Mouse (Mus musculus): Measurements from ENCODE around the gene Atp8b4.

- TF ChIP-seq POLR2A (IDR thresholded peaks at IDR 0.05; ENCODE audit: insufficient read depth, low read depth, low read length) = no peak
- no peak for TF ChIP-seq CTCF (IDR thresholded peaks at IDR 0.05)
- no peak for TF ChIP-seq EP300 (IDR thresholded peaks at IDR 0.05; ENCODE audit: insufficient read depth, low read depth, low read length)
Observed at GRCm38 (mm10) chr2:126304621-126305020, 195.9 kb downstream of the Atp8b4 start.
